Mouse (Mus musculus): ENCODE results near the gene Asb4. TPM values are rescaled to one million over a fixed set of nuclear protein-coding genes. Genes with fewer than 3 reads are reported as not detected.

Asb4 gene
- polyA plus RNA-seq, 1 experiment from 2014 or later: 12.4 TPM

GRCm38 (mm10) chr6:5365845-5366244 lies 17.3 kb upstream of the Asb4 start:
- no peak overlapping the region for H3K9ac ChIP-seq (replicated peaks; ENCODE audit: low read depth, low read length)
- ATAC-seq (ENCODE audit: insufficient number of reproducible peaks, insufficient read depth, low FRiP score, low read depth): no peak
- H3K27me3 ChIP-seq (ENCODE audit: control insufficient read depth, insufficient read depth, low read length): no peaks in the 10 kb centered on the region
- no peak overlapping the region for H3K27ac ChIP-seq (ENCODE audit: low read length)
- 85% methylated on average over 5 of the region's 5 CpGs for WGBS
- H3K36me3 ChIP-seq (ENCODE audit: control insufficient read depth, insufficient read depth, low read length): no peaks in the 10 kb centered on the region
- H3K4me2 ChIP-seq (replicated peaks; ENCODE audit: low read depth, low read length): no peak overlapping the region
- no peaks in the 10 kb centered on the region for H3K9me3 ChIP-seq (ENCODE audit: control insufficient read depth, low read depth, low read length)
- no peak overlapping the region for H3K4me3 ChIP-seq (ENCODE audit: low read depth, low read length)
- H3K4me1 ChIP-seq (ENCODE audit: control insufficient read depth, insufficient read depth, low read length): no peaks in the 10 kb centered on the region

GRCm38 (mm10) chr6:5376884-5377283 lies 6.3 kb upstream of the Asb4 start:
- H3K4me3 ChIP-seq (ENCODE audit: low read depth, low read length): no peak overlapping the region
- H3K27me3 ChIP-seq (ENCODE audit: control insufficient read depth, insufficient read depth, low read length): no peaks in the 10 kb centered on the region
- no peak for ATAC-seq (ENCODE audit: insufficient number of reproducible peaks, insufficient read depth, low FRiP score, low read depth)
- no peaks in the 10 kb centered on the region for H3K36me3 ChIP-seq (ENCODE audit: control insufficient read depth, insufficient read depth, low read length)
- H3K4me1 ChIP-seq (ENCODE audit: control insufficient read depth, insufficient read depth, low read length): peaks cover 8% of the 10 kb centered on the region; the same call in 1 of the 2 replicates
- no peak overlapping the region for H3K4me2 ChIP-seq (replicated peaks; ENCODE audit: low read depth, low read length)
- H3K27ac ChIP-seq (ENCODE audit: low read length): no peak overlapping the region
- no peak overlapping the region for H3K9ac ChIP-seq (replicated peaks; ENCODE audit: low read depth, low read length)
- no peaks in the 10 kb centered on the region for H3K9me3 ChIP-seq (ENCODE audit: control insufficient read depth, low read depth, low read length)
- WGBS: 92% methylated on average over 4 of the region's 4 CpGs

GRCm38 (mm10) chr6:5379048-5379447 lies 4.1 kb upstream of the Asb4 start:
- Histone ChIP-seq H3K27me3 (ENCODE audit: control insufficient read depth, insufficient read depth, low read length) (no peaks in the 10 kb centered on the region), H3K27ac (ENCODE audit: low read length) (no peak overlapping the region), H3K4me3 (ENCODE audit: low read depth, low read length) (no peak overlapping the region), H3K9me3 (ENCODE audit: control insufficient read depth, low read depth, low read length) (no peaks in the 10 kb centered on the region), H3K36me3 (ENCODE audit: control insufficient read depth, insufficient read depth, low read length) (no peaks in the 10 kb centered on the region), H3K4me1 (ENCODE audit: control insufficient read depth, insufficient read depth, low read length) (peaks cover 23% of the 10 kb centered on the region), H3K9ac (replicated peaks; ENCODE audit: low read depth, low read length) (no peak overlapping the region), H3K4me2 (replicated peaks; ENCODE audit: low read depth, low read length) (no peak overlapping the region)
- WGBS: 85% methylated on average over 3 of the region's 3 CpGs
- ATAC-seq (ENCODE audit: insufficient number of reproducible peaks, insufficient read depth, low FRiP score, low read depth): no peak

GRCm38 (mm10) chr6:5379781-5380623 lies 3.2 kb upstream of the Asb4 start:
- Histone ChIP-seq H3K36me3 (ENCODE audit: control insufficient read depth, insufficient read depth, low read length) (no peaks in the 10 kb centered on the region), H3K27me3 (ENCODE audit: control insufficient read depth, insufficient read depth, low read length) (no peaks in the 10 kb centered on the region), H3K9ac (replicated peaks; ENCODE audit: low read depth, low read length) (no peak overlapping the region), H3K27ac (ENCODE audit: low read length) (no peak overlapping the region; the same call in 1 of the 2 replicates), H3K9me3 (ENCODE audit: control insufficient read depth, low read depth, low read length) (no peaks in the 10 kb centered on the region), H3K4me1 (ENCODE audit: control insufficient read depth, insufficient read depth, low read length) (peaks cover 23% of the 10 kb centered on the region), H3K4me3 (ENCODE audit: low read depth, low read length) (no peak overlapping the region), H3K4me2 (replicated peaks; ENCODE audit: low read depth, low read length) (peak overlapping the region; percentile 36)
- 19% methylated on average over 22 of the region's 22 CpGs for WGBS
- no peak for ATAC-seq (ENCODE audit: insufficient number of reproducible peaks, insufficient read depth, low FRiP score, low read depth)

- WGBS: 22% methylated on average over 9 of the region's 9 CpGs
- ATAC-seq (ENCODE audit: insufficient number of reproducible peaks, insufficient read depth, low FRiP score, low read depth): no peak
These were observed 2.4 kb upstream of the Asb4 start for GRCm38 (mm10) chr6:5380624-5381252.

GRCm38 (mm10) chr6:5381918-5382582 lies 1.1 kb upstream of the Asb4 start:
- WGBS: 26% methylated on average over 13 of the region's 13 CpGs
- Histone ChIP-seq H3K27ac (ENCODE audit: low read length) (peak overlapping the region; percentile 52; the same call in 1 of the 2 replicates), H3K9me3 (ENCODE audit: control insufficient read depth, low read depth, low read length) (no peaks in the 10 kb centered on the region), H3K27me3 (ENCODE audit: control insufficient read depth, insufficient read depth, low read length) (no peaks in the 10 kb centered on the region), H3K4me1 (ENCODE audit: control insufficient read depth, insufficient read depth, low read length) (peaks cover 23% of the 10 kb centered on the region), H3K36me3 (ENCODE audit: control insufficient read depth, insufficient read depth, low read length) (no peaks in the 10 kb centered on the region), H3K4me3 (ENCODE audit: low read depth, low read length) (peak overlapping the region; percentile 24; the same call in 1 of the 2 replicates), H3K9ac (replicated peaks; ENCODE audit: low read depth, low read length) (no peak overlapping the region), H3K4me2 (replicated peaks; ENCODE audit: low read depth, low read length) (no peak overlapping the region; the same call in 1 of the 2 replicates)
- no peak for ATAC-seq (ENCODE audit: insufficient number of reproducible peaks, insufficient read depth, low FRiP score, low read depth)

More at GRCm38 (mm10) chr6:5380624-5381252, 2.4 kb upstream of the Asb4 start:
- Histone ChIP-seq H3K27me3 (ENCODE audit: control insufficient read depth, insufficient read depth, low read length) (no peaks in the 10 kb centered on the region), H3K9ac (replicated peaks; ENCODE audit: low read depth, low read length) (no peak overlapping the region), H3K4me1 (ENCODE audit: control insufficient read depth, insufficient read depth, low read length) (peaks cover 23% of the 10 kb centered on the region), H3K4me2 (replicated peaks; ENCODE audit: low read depth, low read length) (no peak overlapping the region; the same call in 1 of the 2 replicates), H3K9me3 (ENCODE audit: control insufficient read depth, low read depth, low read length) (no peaks in the 10 kb centered on the region), H3K27ac (ENCODE audit: low read length) (no peak overlapping the region; the same call in 1 of the 2 replicates), H3K4me3 (ENCODE audit: low read depth, low read length) (no peak overlapping the region), H3K36me3 (ENCODE audit: control insufficient read depth, insufficient read depth, low read length) (no peaks in the 10 kb centered on the region)

- peak; percentile 66; the same call in 1 of the 2 replicates for ATAC-seq (ENCODE audit: insufficient number of reproducible peaks, insufficient read depth, low FRiP score, low read depth)
- Histone ChIP-seq H3K9ac (replicated peaks; ENCODE audit: low read depth, low read length) (no peak overlapping the region), H3K4me2 (replicated peaks; ENCODE audit: low read depth, low read length) (peak overlapping the region; percentile 54), H3K36me3 (ENCODE audit: control insufficient read depth, insufficient read depth, low read length) (no peaks in the 10 kb centered on the region), H3K27me3 (ENCODE audit: control insufficient read depth, insufficient read depth, low read length) (no peaks in the 10 kb centered on the region), H3K27ac (ENCODE audit: low read length) (peak overlapping the region; percentile 12; the same call in 1 of the 2 replicates), H3K4me3 (ENCODE audit: low read depth, low read length) (peak overlapping the region; percentile 24), H3K9me3 (ENCODE audit: control insufficient read depth, low read depth, low read length) (no peaks in the 10 kb centered on the region), H3K4me1 (ENCODE audit: control insufficient read depth, insufficient read depth, low read length) (peaks cover 23% of the 10 kb centered on the region)
- WGBS: 2% methylated on average over 16 of the region's 16 CpGs
These were observed 487 bp upstream of the Asb4 start for GRCm38 (mm10) chr6:5382583-5383215.

GRCm38 (mm10) chr6:5384178-5384490 lies 948 bp downstream of the Asb4 start:
- H3K9ac ChIP-seq (replicated peaks; ENCODE audit: low read depth, low read length): no peak overlapping the region
- no peaks in the 10 kb centered on the region for H3K27me3 ChIP-seq (ENCODE audit: control insufficient read depth, insufficient read depth, low read length)

More at GRCm38 (mm10) chr6:5384178-5384490, 948 bp downstream of the Asb4 start:
- H3K4me1 ChIP-seq (ENCODE audit: control insufficient read depth, insufficient read depth, low read length): peaks cover 23% of the 10 kb centered on the region
- peak overlapping the region; percentile 24; the same call in 1 of the 2 replicates for H3K4me3 ChIP-seq (ENCODE audit: low read depth, low read length)
- WGBS: 3% methylated on average over 11 of the region's 11 CpGs
- no peak for ATAC-seq (ENCODE audit: insufficient number of reproducible peaks, insufficient read depth, low FRiP score, low read depth)
- no peaks in the 10 kb centered on the region for H3K36me3 ChIP-seq (ENCODE audit: control insufficient read depth, insufficient read depth, low read length)
- no peaks in the 10 kb centered on the region for H3K9me3 ChIP-seq (ENCODE audit: control insufficient read depth, low read depth, low read length)
- peak overlapping the region; percentile 54 for H3K4me2 ChIP-seq (replicated peaks; ENCODE audit: low read depth, low read length)
- H3K27ac ChIP-seq (ENCODE audit: low read length): no peak overlapping the region
